Mouse (Mus musculus) kidney, adult 8-10 months (tissue): ENCODE results near the gene Zeb2.

Experiments
- DNase-seq, 2 experiments: peaks; one replicate each; pipeline ENCODE4 v3.0.0; 2022

Gene Zeb2

GRCm38 (mm10) chr2:44977556-44977955, 139.6 kb downstream of the Zeb2 start:
- DNase-seq, result no peak

GRCm38 (mm10) chr2:44977051-44977450, 140.1 kb downstream of the Zeb2 start:
- DNase-seq, result no peak

- DNase-seq, result no peak
Observed at GRCm38 (mm10) chr2:44976484-44976883, 140.7 kb downstream of the Zeb2 start.

GRCm38 (mm10) chr2:44973828-44974227, 143.4 kb downstream of the Zeb2 start:
- no peak for DNase-seq

- DNase-seq, result no peak
Observed at GRCm38 (mm10) chr2:44970087-44970646, 147.0 kb downstream of the Zeb2 start.

- no peak for DNase-seq
Observed at GRCm38 (mm10) chr2:44969640-44970039, 147.6 kb downstream of the Zeb2 start.

GRCm38 (mm10) chr2:44969226-44969625, 148.0 kb downstream of the Zeb2 start:
- DNase-seq, result no peak

GRCm38 (mm10) chr2:44965834-44966555, 151.2 kb downstream of the Zeb2 start:
- DNase-seq, result no peak

GRCm38 (mm10) chr2:44962620-44963019, 154.6 kb downstream of the Zeb2 start:
- DNase-seq, result no peak

GRCm38 (mm10) chr2:44961192-44961591, 156.0 kb downstream of the Zeb2 start:
- no peak for DNase-seq

GRCm38 (mm10) chr2:44960561-44960960, 156.6 kb downstream of the Zeb2 start:
- DNase-seq, result no peak

GRCm38 (mm10) chr2:44957329-44957797, 159.8 kb downstream of the Zeb2 start:
- DNase-seq, result no peak

- peak in 1 of 2 experiments; percentile 13 for DNase-seq
Observed at GRCm38 (mm10) chr2:44956232-44956631, 161.0 kb downstream of the Zeb2 start.

GRCm38 (mm10) chr2:44955506-44955905, 161.7 kb downstream of the Zeb2 start:
- no peak for DNase-seq

- no peak for DNase-seq
Observed at GRCm38 (mm10) chr2:44954180-44954579, 163.0 kb downstream of the Zeb2 start.

- DNase-seq, result peak; percentile 51 to 73
Observed at GRCm38 (mm10) chr2:44952830-44953422, 164.3 kb downstream of the Zeb2 start.

GRCm38 (mm10) chr2:44951651-44952213, 165.5 kb downstream of the Zeb2 start:
- peak; percentile 24 to 70 for DNase-seq

- no peak for DNase-seq
Observed at GRCm38 (mm10) chr2:44944689-44945088, 172.5 kb downstream of the Zeb2 start.
